24 mouse cellular contexts compared by ENCODE assay signal in the genomic region with DNA sequence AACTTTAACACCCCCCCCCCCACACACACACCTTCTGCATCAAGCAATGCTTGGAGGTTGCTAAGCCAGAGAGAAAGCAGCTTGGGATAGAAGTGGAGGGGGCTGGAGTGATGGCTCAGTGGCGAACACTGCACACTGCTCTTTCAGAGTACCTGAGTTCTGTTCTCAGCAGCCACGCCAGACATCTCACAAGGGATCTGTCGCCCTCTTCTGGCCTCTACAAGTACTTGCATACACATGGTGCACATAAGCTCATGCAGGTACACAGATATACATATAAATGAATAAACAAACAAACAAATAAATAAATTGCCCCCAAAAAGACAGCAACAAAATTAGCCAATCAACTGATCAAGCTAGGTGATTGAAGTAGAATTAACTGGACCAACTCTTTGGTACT. TPM values are rescaled to one million over a fixed set of nuclear protein-coding genes. Genes with fewer than 3 reads are reported as not detected.
DNase-seq lines count a peak whose midpoint lies in the region; ATAC-seq and TF ChIP-seq lines count a peak whose summit lies in the region.
"Had no signal": no experiment of that assay in that cellular context is flagged by ENCODE, and none has a peak within 500 bp of the region (broad histone marks: within the 10 kb centered on the region; RNA-seq: fewer than 3 reads in every experiment).

No protein-coding gene starts in this region.

- no peak for DNase-seq in heart, embryonic 10.5 days (ENCODE audit: low spot score)
- DNase-seq in lung, postnatal 4 days = no peak
- DNase-seq in ES-E14 (ENCODE audit: low read depth, low spot score) = no peak
- DNase-seq in stomach, postnatal 0 days (ENCODE audit: low spot score) = no peak
- no peak for DNase-seq in natural killer cell, adult 2 months (ENCODE audit: low spot score in 2 of 2)
- DNase-seq: B cell, adult 2 months; cerebellum, adult 2 months; cerebellum, postnatal 36 days; heart, postnatal 14 days; midbrain, embryonic 14.5 days; right cerebral cortex, postnatal 25 days; thymus, adult 18-20 months; thymus, postnatal 4 days had no signal

- no peak overlapping the region for H3K4me2 ChIP-seq in heart, embryonic 16.5 days (ENCODE audit: low read depth, low read length)
- H3K4me2 ChIP-seq in lung, embryonic 15.5 days = no peak overlapping the region
- no peak overlapping the region for H3K4me2 ChIP-seq in stomach, postnatal 0 days (replicated peaks; ENCODE audit: low read depth)
- H3K4me2 ChIP-seq: embryonic facial prominence, embryonic 15.5 days; hindbrain, embryonic 12.5 days; kidney, embryonic 15.5 days; limb, embryonic 13.5 days had no signal

- H3K36me3 ChIP-seq in heart, embryonic 16.5 days (ENCODE audit: control insufficient read depth, insufficient read depth) = no peaks in the 10 kb centered on the region
- H3K36me3 ChIP-seq in heart, embryonic 10.5 days = no peaks in the 10 kb centered on the region
- no peaks in the 10 kb centered on the region for H3K36me3 ChIP-seq in lung, embryonic 15.5 days
- no peaks in the 10 kb centered on the region for H3K36me3 ChIP-seq in ES-E14 (ENCODE audit: control insufficient read depth, insufficient read depth, low read length, poor library complexity, severe bottlenecking)
- no peaks in the 10 kb centered on the region for H3K36me3 ChIP-seq in stomach, postnatal 0 days (ENCODE audit: control insufficient read depth, insufficient read depth, low read length)
- H3K36me3 ChIP-seq: embryonic facial prominence, embryonic 15.5 days; G1E; hindbrain, embryonic 12.5 days; kidney, embryonic 15.5 days; limb, embryonic 13.5 days had no signal

- no peak overlapping the region for H3K4me3 ChIP-seq in heart, embryonic 16.5 days (ENCODE audit: low read length)
- H3K4me3 ChIP-seq in heart, embryonic 10.5 days = no peak overlapping the region
- H3K4me3 ChIP-seq in lung, embryonic 15.5 days = no peak overlapping the region
- H3K4me3 ChIP-seq in ES-E14 (ENCODE audit: insufficient read depth in 1 of 2, low read depth in 1 of 2, low read length in 2 of 2, poor library complexity in 1 of 2, severe bottlenecking in 1 of 2) = no peak overlapping the region
- H3K4me3 ChIP-seq in stomach, postnatal 0 days (ENCODE audit: low read depth, low read length) = no peak overlapping the region
- H3K4me3 ChIP-seq: embryonic facial prominence, embryonic 15.5 days; forebrain, embryonic 10.5 days; hindbrain, embryonic 12.5 days; kidney, embryonic 15.5 days; limb, embryonic 13.5 days had no signal

- TF ChIP-seq CTCF in stomach, postnatal 0 days (IDR thresholded peaks at IDR 0.05; ENCODE audit: low read depth) = 0 out of 2 replicates have a peak, but pooled peaks have one; percentile 28

- no peaks in the 10 kb centered on the region for H3K27me3 ChIP-seq in heart, embryonic 16.5 days (ENCODE audit: control insufficient read depth, insufficient read depth, low read length)
- H3K27me3 ChIP-seq in heart, embryonic 10.5 days (ENCODE audit: insufficient read depth, poor library complexity, severe bottlenecking) = no peaks in the 10 kb centered on the region
- no peaks in the 10 kb centered on the region for H3K27me3 ChIP-seq in lung, embryonic 15.5 days
- H3K27me3 ChIP-seq in stomach, postnatal 0 days (ENCODE audit: control insufficient read depth, insufficient read depth, low read length) = no peaks in the 10 kb centered on the region
- H3K27me3 ChIP-seq: embryonic facial prominence, embryonic 15.5 days; hindbrain, embryonic 12.5 days; kidney, embryonic 15.5 days; limb, embryonic 13.5 days had no signal

- in situ Hi-C loops in ES-E14 (cut with MboI; ENCODE audit: low sequenced_read_pairs in 2 of 2, unreplicated experiment in 2 of 2) = no loop called here

- ATAC-seq in heart, embryonic 16.5 days (replicated peaks; ENCODE audit: extremely low read depth, insufficient read depth, low FRiP score) = no peak
- ATAC-seq in lung, embryonic 15.5 days (ENCODE audit: borderline replicate concordance, extremely low read depth, low FRiP score, low TSS enrichment) = no peak
- ATAC-seq in stomach, postnatal 0 days (ENCODE audit: low FRiP score, low TSS enrichment) = no peak

- WGBS in heart, embryonic 16.5 days = 89% methylated on average over 3 of the region's 3 CpGs
- WGBS in heart, embryonic 10.5 days = 90% methylated on average over 3 of the region's 3 CpGs
- WGBS in lung, embryonic 15.5 days = 82% methylated on average over 3 of the region's 3 CpGs
- WGBS in stomach, postnatal 0 days = 82% methylated on average over 3 of the region's 3 CpGs

- no peaks in the 10 kb centered on the region for H3K9me3 ChIP-seq in heart, embryonic 16.5 days (replicated peaks; ENCODE audit: control insufficient read depth, low read length)
- no peaks in the 10 kb centered on the region for H3K9me3 ChIP-seq in heart, embryonic 10.5 days
- H3K9me3 ChIP-seq in lung, embryonic 15.5 days = no peaks in the 10 kb centered on the region
- no peaks in the 10 kb centered on the region for H3K9me3 ChIP-seq in ES-E14 (ENCODE audit: control insufficient read depth, insufficient read depth, low read depth, low read length)
- no peaks in the 10 kb centered on the region for H3K9me3 ChIP-seq in stomach, postnatal 0 days (ENCODE audit: control insufficient read depth, low read length)
- H3K9me3 ChIP-seq: embryonic facial prominence, embryonic 15.5 days; hindbrain, embryonic 12.5 days; kidney, embryonic 15.5 days; limb, embryonic 13.5 days had no signal

- TF ChIP-seq EP300 in stomach, postnatal 0 days (optimal IDR thresholded peaks at IDR 0.05) = no peak

- H3K27ac ChIP-seq in heart, embryonic 16.5 days (ENCODE audit: low read length) = peak overlapping the region; percentile 78
- no peak overlapping the region for H3K27ac ChIP-seq in heart, embryonic 10.5 days
- H3K27ac ChIP-seq in lung, embryonic 15.5 days = peak overlapping the region; percentile 71
- no peak overlapping the region for H3K27ac ChIP-seq in ES-E14 (ENCODE audit: insufficient read depth, low read depth, low read length, poor library complexity, severe bottlenecking)
- H3K27ac ChIP-seq in stomach, postnatal 0 days (replicated peaks) = no peak overlapping the region
- H3K27ac ChIP-seq: embryonic facial prominence, embryonic 15.5 days; forebrain, embryonic 10.5 days; hindbrain, embryonic 12.5 days; kidney, embryonic 15.5 days; limb, embryonic 13.5 days had no signal

- H3K9ac ChIP-seq in heart, embryonic 16.5 days (ENCODE audit: low read length) = no peak overlapping the region
- no peak overlapping the region for H3K9ac ChIP-seq in lung, embryonic 15.5 days
- no peak overlapping the region for H3K9ac ChIP-seq in ES-E14 (ENCODE audit: insufficient read depth, low read depth, low read length, poor library complexity, severe bottlenecking)
- H3K9ac ChIP-seq in stomach, postnatal 0 days (ENCODE audit: low read length) = no peak overlapping the region
- H3K9ac ChIP-seq: embryonic facial prominence, embryonic 15.5 days; hindbrain, embryonic 12.5 days; kidney, embryonic 15.5 days; limb, embryonic 13.5 days had no signal

- peaks cover 23% of the 10 kb centered on the region for H3K4me1 ChIP-seq in heart, embryonic 16.5 days (ENCODE audit: control insufficient read depth, insufficient read depth, low read length)
- H3K4me1 ChIP-seq in heart, embryonic 10.5 days = peaks cover 10% of the 10 kb centered on the region; the same call in 1 of the 2 replicates
- peaks cover 28% of the 10 kb centered on the region for H3K4me1 ChIP-seq in lung, embryonic 15.5 days
- H3K4me1 ChIP-seq in ES-E14 (ENCODE audit: control insufficient read depth in 2 of 2, insufficient read depth in 2 of 2, low read length in 2 of 2, poor library complexity in 1 of 2) = peaks cover 0 to 4% of the 10 kb centered on the region in 2 experiments; a peak in 2 of 4 replicates
- no peaks in the 10 kb centered on the region for H3K4me1 ChIP-seq in stomach, postnatal 0 days (replicated peaks; ENCODE audit: control insufficient read depth, insufficient read depth)

TF ChIP-seq in ES-E14, 5 proteins besides CTCF, POLR2A, EP300 and RAD21:
- TF ChIP-seq MAFK (IDR thresholded peaks at IDR 0.05; ENCODE audit: insufficient read depth, low read depth, low read length) = no peak
- TF ChIP-seq ZC3H11A (IDR thresholded peaks at IDR 0.05; ENCODE audit: borderline replicate concordance, low read depth, low read length) = 0 out of 2 replicates have a peak, but pooled peaks have one; percentile 12
- TF ChIP-seq CHD2 (IDR thresholded peaks at IDR 0.05; ENCODE audit: low read depth, low read length) = no peak
- no peak for TF ChIP-seq HCFC1 (IDR thresholded peaks at IDR 0.05; ENCODE audit: borderline replicate concordance, insufficient read depth, low read length)
- TF ChIP-seq ZNF384 (IDR thresholded peaks at IDR 0.05; ENCODE audit: low read depth, low read length) = no peak

RNA-seq across cellular contexts. Expression of a gene that starts 10.5 kb away (rescaled TPM):
- polyA plus RNA-seq in heart, embryonic 16.5 days (2015; fragmentation: Nextera tagmentation; extraction: Ambion mirVana) = 10.7 and 11.7 TPM in 2 replicates
- 11.4 and 11.6 TPM in 2 replicates for polyA plus RNA-seq in heart, embryonic 10.5 days (2016; fragmentation: Nextera tagmentation; extraction: Ambion mirVana)
- polyA plus RNA-seq in lung, embryonic 15.5 days (2015; fragmentation: Nextera tagmentation; extraction: Ambion mirVana) = 5.3 and 5.4 TPM in 2 replicates
- 33.5 and 34.1 TPM in 2 replicates for total RNA-seq in ES-E14 (2012; rRNA removed)
- 11.4 and 15.0 TPM in 2 replicates for polyA plus RNA-seq in stomach, postnatal 0 days (2015; fragmentation: Nextera tagmentation; extraction: Ambion mirVana)
- total RNA-seq: granulocyte monocyte progenitor cell, adult 5-6 weeks; megakaryocyte, adult 5-6 weeks; neutrophil, adult 5-6 weeks had no signal
- polyA plus RNA-seq: G1E had no signal

RNA-seq across cellular contexts. Expression of a gene that starts 18.7 kb away (rescaled TPM):
- 0.49 and 0.81 TPM in 2 replicates for polyA plus RNA-seq in heart, embryonic 16.5 days (2015; fragmentation: Nextera tagmentation; extraction: Ambion mirVana)
- polyA plus RNA-seq in heart, embryonic 10.5 days (2016; fragmentation: Nextera tagmentation; extraction: Ambion mirVana) = 0.87 and 0.90 TPM in 2 replicates
- polyA plus RNA-seq in lung, embryonic 15.5 days (2015; fragmentation: Nextera tagmentation; extraction: Ambion mirVana) = 2.1 and 2.5 TPM in 2 replicates
- 0.94 and 0.95 TPM in 2 replicates for total RNA-seq in ES-E14 (2012; rRNA removed)
- 0.24 and 0.31 TPM in 2 replicates for polyA plus RNA-seq in stomach, postnatal 0 days (2015; fragmentation: Nextera tagmentation; extraction: Ambion mirVana)
- total RNA-seq: heart, postnatal 14 days had no signal
- polyA plus RNA-seq: G1E had no signal

Comparison
In these comparisons a context has a peak if more than half of its experiments do, and no peak if none do; other contexts are left out.
1. H3K27ac ChIP-seq: peak in heart, embryonic 16.5 days (single experiment) and lung, embryonic 15.5 days (single experiment); none in heart, embryonic 10.5 days (single experiment), ES-E14 (single experiment) and stomach, postnatal 0 days (single experiment).